Comparison of ENCODE assay signal across 7 mouse cellular contexts in the genomic region with DNA sequence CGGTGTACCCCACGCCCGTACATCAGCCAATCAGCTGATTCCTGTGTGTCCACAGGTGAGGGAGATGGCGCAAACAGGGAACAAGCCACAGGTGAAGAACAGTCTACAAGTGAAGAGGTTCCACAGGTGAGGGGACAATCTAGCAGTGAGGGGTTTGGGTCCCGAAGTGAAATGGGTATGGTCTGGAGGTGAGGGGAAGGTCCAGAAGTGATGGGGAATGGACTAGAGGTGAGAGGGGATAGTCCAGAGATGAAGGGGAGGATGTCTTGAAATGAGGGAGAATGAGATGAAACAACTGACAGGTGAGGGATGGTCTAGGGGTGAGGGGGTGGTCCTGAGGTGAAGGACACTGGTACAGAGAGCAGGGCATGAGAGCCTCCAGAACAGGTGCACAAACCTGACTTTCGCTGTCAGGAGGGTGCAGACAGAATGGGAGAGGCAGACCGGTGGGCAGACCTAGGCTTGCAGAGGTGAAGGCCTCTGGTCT. TPM values are rescaled to one million over a fixed set of nuclear protein-coding genes. Genes with fewer than 3 reads are reported as not detected.
DNase-seq lines count a peak whose midpoint lies in the region; ATAC-seq and TF ChIP-seq lines count a peak whose summit lies in the region.

No protein-coding gene starts in this region.

- H3K9ac ChIP-seq in lung, embryonic 16.5 days (ENCODE audit: low read length), result peak overlapping the region; percentile 94
- peak overlapping the region; percentile 97 for H3K9ac ChIP-seq in forebrain, embryonic 11.5 days (ENCODE audit: low read length)
- peak overlapping the region; percentile 95 for H3K9ac ChIP-seq in limb, embryonic 11.5 days (ENCODE audit: low read length)

- H3K9me3 ChIP-seq in lung, embryonic 16.5 days (ENCODE audit: control insufficient read depth, low read length), result no peaks in the 10 kb centered on the region
- H3K9me3 ChIP-seq in forebrain, embryonic 11.5 days (ENCODE audit: control insufficient read depth, low read length), result no peaks in the 10 kb centered on the region
- peaks cover 2% of the 10 kb centered on the region; the same call in 1 of the 2 replicates for H3K9me3 ChIP-seq in limb, embryonic 11.5 days (ENCODE audit: control insufficient read depth, low read length)

- no peak for DNase-seq in lung, postnatal 36 days
- peak; percentile 48 for DNase-seq in forebrain, embryonic 11.5 days (ENCODE audit: low spot score)
- DNase-seq in limb, embryonic 11.5 days (ENCODE audit: low spot score), result no peak
- DNase-seq in right cerebral cortex, postnatal 14 days, result no peak
- no peak for DNase-seq in right cerebral cortex, adult 18-20 months

- WGBS in lung, embryonic 16.5 days, result 24% methylated on average over 7 of the region's 7 CpGs
- 24% methylated on average over 7 of the region's 7 CpGs for WGBS in forebrain, embryonic 11.5 days
- 25% methylated on average over 7 of the region's 7 CpGs for WGBS in limb, embryonic 11.5 days
- WGBS in small intestine, adult 2 months, result 25% methylated on average over 7 of the region's 7 CpGs

- no peaks in the 10 kb centered on the region for H3K36me3 ChIP-seq in lung, embryonic 16.5 days (ENCODE audit: control insufficient read depth, insufficient read depth, low read length)
- no peaks in the 10 kb centered on the region for H3K36me3 ChIP-seq in forebrain, embryonic 11.5 days (ENCODE audit: control insufficient read depth, insufficient read depth, low read length)
- H3K36me3 ChIP-seq in limb, embryonic 11.5 days (ENCODE audit: control insufficient read depth, insufficient read depth, low read length), result no peaks in the 10 kb centered on the region; the same call in 1 of the 2 replicates
- no peaks in the 10 kb centered on the region for H3K36me3 ChIP-seq in small intestine, adult 2 months (ENCODE audit: control insufficient read depth, insufficient read depth, low read length)

- H3K4me3 ChIP-seq in lung, embryonic 16.5 days (ENCODE audit: low read length), result peak overlapping the region; percentile 87
- peak overlapping the region; percentile 96 for H3K4me3 ChIP-seq in forebrain, embryonic 11.5 days (ENCODE audit: low read depth, low read length)
- H3K4me3 ChIP-seq in limb, embryonic 11.5 days (ENCODE audit: low read depth, low read length), result peak overlapping the region; percentile 87
- peak overlapping the region; percentile 93 for H3K4me3 ChIP-seq in small intestine, adult 2 months (ENCODE audit: low read depth, low read length)

- no peak overlapping the region for H3K27ac ChIP-seq in lung, embryonic 16.5 days (ENCODE audit: low read length)
- H3K27ac ChIP-seq in forebrain, embryonic 11.5 days (ENCODE audit: low read depth, low read length), result no peak overlapping the region
- H3K27ac ChIP-seq in limb, embryonic 11.5 days (replicated peaks; ENCODE audit: low read depth, low read length), result no peak overlapping the region
- H3K27ac ChIP-seq in small intestine, adult 2 months (ENCODE audit: insufficient read depth, low read depth, low read length), result no peak overlapping the region

- TF ChIP-seq CTCF in small intestine, adult 2 months (IDR thresholded peaks at IDR 0.05; ENCODE audit: extremely low read depth, insufficient read length, insufficient replicate concordance, low read depth, low read length), result no peak

- peak overlapping the region; percentile 87 for H3K4me2 ChIP-seq in lung, embryonic 16.5 days (ENCODE audit: low read depth, low read length)
- peak overlapping the region; percentile 85 for H3K4me2 ChIP-seq in forebrain, embryonic 11.5 days (ENCODE audit: low read depth, low read length, severe bottlenecking)
- peak overlapping the region; percentile 85 for H3K4me2 ChIP-seq in limb, embryonic 11.5 days (ENCODE audit: low read depth, severe bottlenecking)

- ATAC-seq in lung, embryonic 16.5 days (ENCODE audit: low read depth), result peak; percentile 6
- ATAC-seq in forebrain, embryonic 11.5 days (replicated peaks; ENCODE audit: low FRiP score), result no peak; the same call in 1 of the 2 replicates
- peak; percentile 5; the same call in 1 of the 2 replicates for ATAC-seq in limb, embryonic 11.5 days (ENCODE audit: insufficient number of reproducible peaks, low FRiP score, low TSS enrichment, low read depth)

- H3K27me3 ChIP-seq in lung, embryonic 16.5 days (ENCODE audit: control insufficient read depth, insufficient read depth, low read depth, low read length), result no peaks in the 10 kb centered on the region
- no peaks in the 10 kb centered on the region for H3K27me3 ChIP-seq in forebrain, embryonic 11.5 days (ENCODE audit: control insufficient read depth, insufficient read depth, low read length)
- no peaks in the 10 kb centered on the region for H3K27me3 ChIP-seq in limb, embryonic 11.5 days (ENCODE audit: control insufficient read depth, insufficient read depth, low read length)
- no peaks in the 10 kb centered on the region for H3K27me3 ChIP-seq in small intestine, adult 2 months (ENCODE audit: control insufficient read depth, insufficient read depth, low read length)

- peaks cover 11% of the 10 kb centered on the region for H3K4me1 ChIP-seq in lung, embryonic 16.5 days (replicated peaks; ENCODE audit: control insufficient read depth, insufficient read depth, low read length)
- peaks cover 2% of the 10 kb centered on the region; the same call in 1 of the 2 replicates for H3K4me1 ChIP-seq in forebrain, embryonic 11.5 days (replicated peaks; ENCODE audit: control insufficient read depth, insufficient read depth, low read length)
- peaks cover 11% of the 10 kb centered on the region for H3K4me1 ChIP-seq in limb, embryonic 11.5 days (ENCODE audit: control insufficient read depth, insufficient read depth, low read length)
- H3K4me1 ChIP-seq in small intestine, adult 2 months (ENCODE audit: control insufficient read depth, insufficient read depth, insufficient read length, low read length), result peaks cover 16% of the 10 kb centered on the region

- TF ChIP-seq POLR2A in small intestine, adult 2 months (IDR thresholded peaks at IDR 0.05; ENCODE audit: low read depth, low read length), result no peak

RNA-seq across cellular contexts. Expression of a gene that starts 0.3 kb away (rescaled TPM):
- 43.7 and 44.9 TPM in 2 replicates for polyA plus RNA-seq in lung, embryonic 16.5 days (2015; fragmentation: Nextera tagmentation; extraction: Ambion mirVana)
- polyA plus RNA-seq in forebrain, embryonic 11.5 days (2014; fragmentation: Nextera tagmentation; extraction: Ambion mirVana), result 64.4 and 67.7 TPM in 2 replicates
- 54.2 and 56.2 TPM in 2 replicates for polyA plus RNA-seq in limb, embryonic 11.5 days (2014; fragmentation: Nextera tagmentation; extraction: Ambion mirVana)
- polyA plus RNA-seq in small intestine, adult 2 months (2012; rRNA removed), result 61.5 and 89.9 TPM in 2 replicates

RNA-seq across cellular contexts. Expression of a gene that starts 21.7 kb away (rescaled TPM):
- 32.9 and 34.4 TPM in 2 replicates for polyA plus RNA-seq in lung, embryonic 16.5 days (2015; fragmentation: Nextera tagmentation; extraction: Ambion mirVana)
- 14.2 and 15.6 TPM in 2 replicates for polyA plus RNA-seq in forebrain, embryonic 11.5 days (2014; fragmentation: Nextera tagmentation; extraction: Ambion mirVana)
- polyA plus RNA-seq in limb, embryonic 11.5 days (2014; fragmentation: Nextera tagmentation; extraction: Ambion mirVana), result 20.3 and 21.8 TPM in 2 replicates
- polyA plus RNA-seq in small intestine, adult 2 months (2012; rRNA removed), result 216 and 451 TPM in 2 replicates

RNA-seq across cellular contexts. Expression of a gene that starts 31.9 kb away (rescaled TPM):
- not detected in 2 replicates for polyA plus RNA-seq in lung, embryonic 16.5 days (2015; fragmentation: Nextera tagmentation; extraction: Ambion mirVana)
- not detected in 2 replicates for polyA plus RNA-seq in forebrain, embryonic 11.5 days (2014; fragmentation: Nextera tagmentation; extraction: Ambion mirVana)
- polyA plus RNA-seq in limb, embryonic 11.5 days (2014; fragmentation: Nextera tagmentation; extraction: Ambion mirVana), result not detected in 2 replicates
- polyA plus RNA-seq in small intestine, adult 2 months (2012; rRNA removed), result not detected in 2 replicates

RNA-seq across cellular contexts. Expression of a gene that starts 58.5 kb away (rescaled TPM):
- polyA plus RNA-seq in lung, embryonic 16.5 days (2015; fragmentation: Nextera tagmentation; extraction: Ambion mirVana), result not detected in 2 replicates
- polyA plus RNA-seq in forebrain, embryonic 11.5 days (2014; fragmentation: Nextera tagmentation; extraction: Ambion mirVana), result 0.04 and 0.09 TPM in 2 replicates
- polyA plus RNA-seq in limb, embryonic 11.5 days (2014; fragmentation: Nextera tagmentation; extraction: Ambion mirVana), result 0.04 TPM in 1 of 2 replicates, not detected in the other
- polyA plus RNA-seq in small intestine, adult 2 months (2012; rRNA removed), result 0.89 and 1.0 TPM in 2 replicates
